Mouse (Mus musculus): ENCODE measurements around the gene Smoc1. TPM values are rescaled to one million over a fixed set of nuclear protein-coding genes. Genes with fewer than 3 reads are reported as not detected.

The Smoc1 gene
- total RNA-seq (2014; rRNA removed) (28.7 and 32.0 TPM in 2 replicates), polyA plus RNA-seq (2015; fragmentation: Nextera tagmentation; extraction: Ambion mirVana) (24.5 and 26.6 TPM in 2 replicates)

- Histone ChIP-seq H3K4me3 (ENCODE audit: low read depth, low read length) (peak within 1 kb of the TSS; percentile 75), H3K27ac (ENCODE audit: low read depth, low read length) (peak within 1 kb of the TSS; percentile 43; the same call in 1 of the 2 replicates), H3K4me1 (ENCODE audit: insufficient read depth, low read length) (no peaks in the 10 kb centered on the region; the same call in 1 of the 2 replicates), H3K9ac (replicated peaks; ENCODE audit: low read length, poor library complexity, severe bottlenecking) (peak within 1 kb of the TSS; percentile 68), H3K27me3 (ENCODE audit: insufficient read depth, low read length) (no peaks in the 10 kb centered on the region), H3K4me2 (ENCODE audit: low read depth, low read length, poor library complexity, severe bottlenecking) (peak within 1 kb of the TSS; percentile 95), H3K36me3 (ENCODE audit: insufficient read depth, low read length) (no peaks in the 10 kb centered on the region), H3K9me3 (ENCODE audit: low read length) (no peaks in the 10 kb centered on the region)
- DNase-seq (ENCODE audit: low spot score) (peak; percentile 89), ATAC-seq (ENCODE audit: low FRiP score) (peak; percentile 92)
- no peak for TF ChIP-seq CTCF (IDR thresholded peaks at IDR 0.05)
- WGBS = 6% methylated on average over 23 of the region's 42 CpGs
Measured at GRCm38 (mm10) chr12:81026277-81026994, at the start of gene Smoc1. Gene Smoc1, plus strand, starts transcription at chr12:81026808.

GRCm38 (mm10) chr12:80982326-80982725, 44.3 kb upstream of the Smoc1 start:
- peak; percentile 99 for TF ChIP-seq CTCF (IDR thresholded peaks at IDR 0.05)
- WGBS = 2% methylated on average over 7 of the region's 7 CpGs
- no peak overlapping the region for H3K4me2 ChIP-seq (ENCODE audit: low read depth, low read length, poor library complexity, severe bottlenecking)
- no peak overlapping the region for H3K27ac ChIP-seq (ENCODE audit: low read depth, low read length)
- no peak overlapping the region for H3K9ac ChIP-seq (replicated peaks; ENCODE audit: low read length, poor library complexity, severe bottlenecking)
- no peaks in the 10 kb centered on the region for H3K27me3 ChIP-seq (ENCODE audit: insufficient read depth, low read length)
- no peak overlapping the region for H3K4me3 ChIP-seq (ENCODE audit: low read depth, low read length)
- H3K36me3 ChIP-seq (ENCODE audit: insufficient read depth, low read length) = no peaks in the 10 kb centered on the region
- no peaks in the 10 kb centered on the region for H3K9me3 ChIP-seq (ENCODE audit: low read length)
- H3K4me1 ChIP-seq (ENCODE audit: insufficient read depth, low read length) = no peaks in the 10 kb centered on the region
- ATAC-seq (ENCODE audit: low FRiP score) (no peak), DNase-seq (ENCODE audit: low spot score) (peak; percentile 72)

GRCm38 (mm10) chr12:80983695-80984094, 42.9 kb upstream of the Smoc1 start:
- 79% methylated on average over 9 of the region's 9 CpGs for WGBS
- Histone ChIP-seq H3K9ac (replicated peaks; ENCODE audit: low read length, poor library complexity, severe bottlenecking) (no peak overlapping the region), H3K27ac (ENCODE audit: low read depth, low read length) (no peak overlapping the region), H3K4me3 (ENCODE audit: low read depth, low read length) (no peak overlapping the region), H3K36me3 (ENCODE audit: insufficient read depth, low read length) (no peaks in the 10 kb centered on the region), H3K4me2 (ENCODE audit: low read depth, low read length, poor library complexity, severe bottlenecking) (no peak overlapping the region), H3K27me3 (ENCODE audit: insufficient read depth, low read length) (no peaks in the 10 kb centered on the region), H3K9me3 (ENCODE audit: low read length) (no peaks in the 10 kb centered on the region), H3K4me1 (ENCODE audit: insufficient read depth, low read length) (no peaks in the 10 kb centered on the region)
- TF ChIP-seq CTCF (IDR thresholded peaks at IDR 0.05) = no peak
- ATAC-seq (ENCODE audit: low FRiP score) (no peak), DNase-seq (ENCODE audit: low spot score) (peak; percentile 44)

GRCm38 (mm10) chr12:80986628-80987027, 40.0 kb upstream of the Smoc1 start:
- Histone ChIP-seq H3K36me3 (ENCODE audit: insufficient read depth, low read length) (no peaks in the 10 kb centered on the region), H3K27me3 (ENCODE audit: insufficient read depth, low read length) (no peaks in the 10 kb centered on the region), H3K4me2 (ENCODE audit: low read depth, low read length, poor library complexity, severe bottlenecking) (no peak overlapping the region), H3K4me1 (ENCODE audit: insufficient read depth, low read length) (no peaks in the 10 kb centered on the region), H3K27ac (ENCODE audit: low read depth, low read length) (no peak overlapping the region), H3K9me3 (ENCODE audit: low read length) (no peaks in the 10 kb centered on the region), H3K4me3 (ENCODE audit: low read depth, low read length) (no peak overlapping the region), H3K9ac (replicated peaks; ENCODE audit: low read length, poor library complexity, severe bottlenecking) (no peak overlapping the region)
- ATAC-seq (ENCODE audit: low FRiP score) (no peak), DNase-seq (ENCODE audit: low spot score) (peak; percentile 3)
- TF ChIP-seq CTCF (IDR thresholded peaks at IDR 0.05) = peak; percentile 41
- WGBS = 86% methylated on average over 4 of the region's 4 CpGs

GRCm38 (mm10) chr12:80988286-80988685, 38.3 kb upstream of the Smoc1 start:
- 95% methylated on average over 3 of the region's 3 CpGs for whole genome bisulfite sequencing
- no peak overlapping the region for H3K4me2 ChIP-seq (ENCODE audit: low read depth, low read length, poor library complexity, severe bottlenecking)
- no peaks in the 10 kb centered on the region for H3K4me1 ChIP-seq (ENCODE audit: insufficient read depth, low read length)
- H3K27me3 ChIP-seq (ENCODE audit: insufficient read depth, low read length) = no peaks in the 10 kb centered on the region
- H3K4me3 ChIP-seq (ENCODE audit: low read depth, low read length) = no peak overlapping the region
- H3K36me3 ChIP-seq (ENCODE audit: insufficient read depth, low read length) = no peaks in the 10 kb centered on the region
- no peak overlapping the region for H3K27ac ChIP-seq (ENCODE audit: low read depth, low read length)
- DNase-seq (ENCODE audit: low spot score) (no peak), ATAC-seq (ENCODE audit: low FRiP score) (no peak)
- no peak overlapping the region for H3K9ac ChIP-seq (replicated peaks; ENCODE audit: low read length, poor library complexity, severe bottlenecking)
- no peak for TF ChIP-seq CTCF (IDR thresholded peaks at IDR 0.05)
- H3K9me3 ChIP-seq (ENCODE audit: low read length) = no peaks in the 10 kb centered on the region

- H3K4me1 ChIP-seq (ENCODE audit: insufficient read depth, low read length) = no peaks in the 10 kb centered on the region
- no peak overlapping the region for H3K4me3 ChIP-seq (ENCODE audit: low read depth, low read length)
- 48% methylated on average over 13 of the region's 13 CpGs for WGBS
- H3K27me3 ChIP-seq (ENCODE audit: insufficient read depth, low read length) = no peaks in the 10 kb centered on the region
- H3K9ac ChIP-seq (replicated peaks; ENCODE audit: low read length, poor library complexity, severe bottlenecking) = no peak overlapping the region
- H3K4me2 ChIP-seq (ENCODE audit: low read depth, low read length, poor library complexity, severe bottlenecking) = no peak overlapping the region
- ATAC-seq (ENCODE audit: low FRiP score) = no peak
- H3K27ac ChIP-seq (ENCODE audit: low read depth, low read length) = no peak overlapping the region
- no peak for DNase-seq (ENCODE audit: low spot score)
- TF ChIP-seq CTCF (IDR thresholded peaks at IDR 0.05) = no peak
- no peaks in the 10 kb centered on the region for H3K36me3 ChIP-seq (ENCODE audit: insufficient read depth, low read length)
- no peaks in the 10 kb centered on the region for H3K9me3 ChIP-seq (ENCODE audit: low read length)
Measured at GRCm38 (mm10) chr12:80990901-80991445, 35.6 kb upstream of the Smoc1 start.

All from midbrain, postnatal 0 days (tissue).